Mouse (Mus musculus): ENCODE results near the gene Rhbdl1. TPM values are rescaled to one million over a fixed set of nuclear protein-coding genes. Genes with fewer than 3 reads are reported as not detected.

The Rhbdl1 gene
- polyA plus RNA-seq, 1 experiment from 2014 or later: 2.7 TPM

DNA sequence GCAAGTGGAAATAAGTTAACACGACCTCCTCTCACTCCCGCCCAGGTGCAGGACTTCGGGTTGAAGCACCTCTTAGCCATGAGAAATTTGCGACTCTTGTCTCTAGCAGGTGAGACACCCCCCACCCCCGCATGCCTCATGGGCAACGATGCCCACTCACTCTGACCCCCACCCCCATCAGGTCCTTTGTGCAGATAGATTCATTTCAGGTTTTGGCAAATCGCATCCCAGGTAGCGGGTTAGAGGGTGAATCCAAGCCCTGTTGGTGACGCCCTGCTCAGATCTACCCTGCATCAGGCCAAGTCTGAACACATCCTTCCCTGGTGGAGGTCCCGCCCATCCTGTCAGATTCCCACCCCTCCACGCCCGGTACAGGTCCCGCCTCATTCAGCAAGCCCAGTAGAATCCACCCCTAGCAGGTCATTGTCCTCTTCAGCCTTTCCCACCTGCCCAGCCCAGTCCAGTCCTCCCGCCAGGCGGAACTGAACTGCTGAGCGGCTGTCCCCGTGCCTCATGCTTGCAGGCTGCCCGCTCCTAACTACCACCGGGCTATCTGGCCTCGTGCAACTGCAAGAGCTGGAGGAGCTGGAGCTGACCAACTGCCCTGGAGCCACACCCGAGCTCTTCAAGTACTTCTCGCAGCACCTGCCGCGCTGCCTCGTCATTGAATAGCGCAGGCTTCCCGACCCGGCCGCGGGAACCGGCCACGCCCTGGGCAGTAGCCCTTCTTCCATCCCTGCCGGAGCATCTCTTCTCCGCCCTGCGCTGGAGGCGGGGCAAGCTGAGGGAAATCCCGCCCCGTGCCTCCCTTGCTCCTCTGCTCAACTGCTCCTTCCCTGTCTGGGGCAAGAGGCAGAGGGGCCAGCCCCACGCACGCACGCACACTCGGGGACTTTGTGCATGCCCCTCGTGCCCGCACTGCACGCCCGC is 18.0 kb downstream of the Rhbdl1 start:
- no peak overlapping the region; the same call in 1 of the 2 replicates for H3K4me3 ChIP-seq (ENCODE audit: low read depth, low read length)

DNA sequence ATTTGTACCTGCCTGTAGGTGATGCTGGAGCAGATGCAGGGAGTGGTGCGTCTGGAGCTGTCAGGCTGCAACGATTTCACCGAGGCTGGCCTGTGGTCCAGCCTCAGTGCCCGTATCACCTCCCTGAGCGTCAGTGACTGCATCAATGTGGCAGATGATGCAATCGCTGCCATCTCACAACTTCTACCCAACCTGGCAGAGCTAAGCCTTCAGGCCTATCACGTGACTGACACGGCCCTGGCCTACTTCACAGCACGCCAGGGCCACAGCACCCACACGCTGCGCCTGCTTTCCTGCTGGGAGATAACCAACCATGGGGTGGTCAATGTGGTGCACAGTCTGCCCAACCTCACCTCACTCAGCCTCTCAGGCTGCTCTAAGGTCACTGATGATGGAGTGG is 19.4 kb downstream of the Rhbdl1 start:
- no peak overlapping the region for H3K4me3 ChIP-seq (ENCODE audit: low read depth, low read length)
- no peak overlapping the region for H3K9ac ChIP-seq (replicated peaks; ENCODE audit: low read depth, low read length)
- no peak overlapping the region for H3K4me2 ChIP-seq (replicated peaks; ENCODE audit: low read depth, low read length)
- H3K36me3 ChIP-seq (ENCODE audit: control insufficient read depth, insufficient read depth, low read length): no peaks in the 10 kb centered on the region
- no peak for ATAC-seq (ENCODE audit: insufficient number of reproducible peaks, insufficient read depth, low FRiP score, low read depth)
- H3K27me3 ChIP-seq (ENCODE audit: control insufficient read depth, insufficient read depth, low read length): peaks cover 24% of the 10 kb centered on the region
- 84% methylated on average over 11 of the region's 11 CpGs for WGBS
- no peak overlapping the region for H3K27ac ChIP-seq (ENCODE audit: low read length)
- no peaks in the 10 kb centered on the region for H3K9me3 ChIP-seq (ENCODE audit: control insufficient read depth, low read depth, low read length)
- no peaks in the 10 kb centered on the region for H3K4me1 ChIP-seq (ENCODE audit: control insufficient read depth, insufficient read depth, low read length)

More for the DNA sequence above, 18.0 kb downstream of the Rhbdl1 start:
- ATAC-seq (ENCODE audit: insufficient number of reproducible peaks, insufficient read depth, low FRiP score, low read depth): peak; percentile 20; the same call in 1 of the 2 replicates
- no peak overlapping the region for H3K27ac ChIP-seq (ENCODE audit: low read length)
- no peak overlapping the region for H3K9ac ChIP-seq (replicated peaks; ENCODE audit: low read depth, low read length)
- peaks cover 24% of the 10 kb centered on the region for H3K27me3 ChIP-seq (ENCODE audit: control insufficient read depth, insufficient read depth, low read length)
- H3K4me2 ChIP-seq (replicated peaks; ENCODE audit: low read depth, low read length): peak overlapping the region; percentile 20; the same call in 1 of the 2 replicates
- WGBS: 6% methylated on average over 46 of the region's 46 CpGs
- H3K36me3 ChIP-seq (ENCODE audit: control insufficient read depth, insufficient read depth, low read length): no peaks in the 10 kb centered on the region
- peaks cover 5% of the 10 kb centered on the region for H3K4me1 ChIP-seq (ENCODE audit: control insufficient read depth, insufficient read depth, low read length)
- H3K9me3 ChIP-seq (ENCODE audit: control insufficient read depth, low read depth, low read length): no peaks in the 10 kb centered on the region

DNA sequence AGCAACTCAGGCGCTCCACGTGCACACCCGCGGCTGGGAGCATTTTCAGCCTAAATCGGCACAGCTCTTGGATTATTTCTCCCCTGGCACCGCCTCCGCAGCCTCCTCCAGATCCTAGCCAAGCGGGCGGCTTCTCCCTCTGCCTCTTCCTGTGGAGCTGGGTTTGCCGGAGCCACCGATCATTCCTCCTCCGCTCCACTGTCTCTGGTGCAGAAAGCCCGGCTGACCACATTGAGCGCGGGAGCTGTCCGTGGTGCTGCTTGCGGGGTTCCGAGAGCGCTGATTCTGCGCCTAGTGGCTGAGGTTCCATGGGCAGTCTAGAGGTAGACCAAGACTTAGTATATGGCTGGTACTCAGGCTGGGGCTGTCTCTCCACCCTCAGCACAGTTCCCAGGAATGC is 23.6 kb downstream of the Rhbdl1 start:
- H3K4me2 ChIP-seq (replicated peaks; ENCODE audit: low read depth, low read length): no peak overlapping the region

DNA sequence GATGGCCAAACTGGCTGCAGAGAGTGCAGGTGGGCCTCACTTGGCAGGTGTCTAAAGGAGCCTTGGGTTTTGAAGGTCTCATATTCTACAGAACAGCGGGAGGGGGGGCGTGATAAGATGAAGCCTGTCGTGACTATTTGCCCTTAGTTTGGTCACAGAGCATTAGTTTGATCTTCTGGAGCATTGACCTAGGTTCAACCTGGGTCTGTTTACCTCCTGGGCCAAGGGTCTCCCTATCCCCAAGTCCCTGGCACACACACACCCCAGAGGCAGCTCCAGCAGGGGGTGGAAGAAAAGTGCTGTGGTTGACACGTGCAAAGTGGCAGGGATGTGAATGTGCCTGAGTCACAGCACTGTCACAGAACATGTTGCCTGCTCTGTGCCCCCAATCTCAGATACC is 26.2 kb downstream of the Rhbdl1 start:
- Histone ChIP-seq H3K4me3 (ENCODE audit: low read depth, low read length) (no peak overlapping the region), H3K36me3 (ENCODE audit: control insufficient read depth, insufficient read depth, low read length) (no peaks in the 10 kb centered on the region), H3K9ac (replicated peaks; ENCODE audit: low read depth, low read length) (no peak overlapping the region), H3K4me2 (replicated peaks; ENCODE audit: low read depth, low read length) (no peak overlapping the region), H3K4me1 (ENCODE audit: control insufficient read depth, insufficient read depth, low read length) (no peaks in the 10 kb centered on the region), H3K27me3 (ENCODE audit: control insufficient read depth, insufficient read depth, low read length) (peaks cover 6% of the 10 kb centered on the region; the same call in 1 of the 2 replicates), H3K9me3 (ENCODE audit: control insufficient read depth, low read depth, low read length) (no peaks in the 10 kb centered on the region), H3K27ac (ENCODE audit: low read length) (no peak overlapping the region)
- no peak for ATAC-seq (ENCODE audit: insufficient number of reproducible peaks, insufficient read depth, low FRiP score, low read depth)
- 62% methylated on average over 4 of the region's 4 CpGs for WGBS

More for the DNA sequence above, 23.6 kb downstream of the Rhbdl1 start:
- ATAC-seq (ENCODE audit: insufficient number of reproducible peaks, insufficient read depth, low FRiP score, low read depth): no peak
- H3K4me3 ChIP-seq (ENCODE audit: low read depth, low read length): no peak overlapping the region
- H3K36me3 ChIP-seq (ENCODE audit: control insufficient read depth, insufficient read depth, low read length): no peaks in the 10 kb centered on the region
- WGBS: 3% methylated on average over 20 of the region's 20 CpGs
- H3K27me3 ChIP-seq (ENCODE audit: control insufficient read depth, insufficient read depth, low read length): peaks cover 9% of the 10 kb centered on the region; the same call in 1 of the 2 replicates
- no peaks in the 10 kb centered on the region for H3K4me1 ChIP-seq (ENCODE audit: control insufficient read depth, insufficient read depth, low read length)
- H3K27ac ChIP-seq (ENCODE audit: low read length): no peak overlapping the region
- H3K9ac ChIP-seq (replicated peaks; ENCODE audit: low read depth, low read length): no peak overlapping the region
- no peaks in the 10 kb centered on the region for H3K9me3 ChIP-seq (ENCODE audit: control insufficient read depth, low read depth, low read length)

DNA sequence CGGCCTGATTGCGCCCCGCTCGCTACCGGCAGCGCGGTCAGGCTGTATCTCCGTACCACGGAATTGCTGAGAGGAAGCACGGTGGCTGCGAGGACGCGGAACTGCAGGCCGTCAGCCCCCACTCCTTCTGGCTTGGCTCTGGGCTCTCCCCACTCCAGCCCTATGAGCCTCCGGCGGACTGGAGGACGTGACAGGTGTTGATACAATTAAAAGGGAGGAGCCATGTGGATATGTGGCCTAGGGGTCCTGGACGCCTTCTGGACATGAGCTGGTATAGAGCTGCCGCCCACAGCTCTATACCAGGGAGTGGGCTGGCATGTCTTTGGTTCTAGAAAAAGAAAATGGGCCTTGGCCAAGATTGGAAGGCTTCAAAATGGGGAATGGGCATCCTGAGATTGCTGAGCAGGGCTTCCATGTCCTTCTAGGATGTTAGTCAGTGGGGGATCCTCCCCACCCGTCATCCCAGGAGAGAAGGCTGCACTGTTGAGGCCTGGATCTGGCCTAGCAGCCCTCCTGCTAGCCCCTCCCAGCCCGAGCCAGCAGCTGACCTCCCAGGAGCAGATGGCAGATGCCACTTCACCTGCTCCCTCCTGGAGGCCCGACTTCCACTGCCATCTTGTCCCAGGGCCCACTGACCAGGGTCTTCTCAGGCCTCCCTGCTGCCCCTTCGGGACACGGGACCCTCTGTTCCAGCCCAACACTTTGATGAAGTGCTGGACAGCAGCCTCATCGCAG is 27.3 kb downstream of the Rhbdl1 start:
- ATAC-seq (ENCODE audit: insufficient number of reproducible peaks, insufficient read depth, low FRiP score, low read depth): no peak
- Histone ChIP-seq H3K27me3 (ENCODE audit: control insufficient read depth, insufficient read depth, low read length) (peaks cover 6% of the 10 kb centered on the region; the same call in 1 of the 2 replicates), H3K4me1 (ENCODE audit: control insufficient read depth, insufficient read depth, low read length) (no peaks in the 10 kb centered on the region), H3K27ac (ENCODE audit: low read length) (no peak overlapping the region; the same call in 1 of the 2 replicates), H3K9ac (replicated peaks; ENCODE audit: low read depth, low read length) (peak overlapping the region; percentile 23), H3K4me3 (ENCODE audit: low read depth, low read length) (peak overlapping the region; percentile 70), H3K36me3 (ENCODE audit: control insufficient read depth, insufficient read depth, low read length) (no peaks in the 10 kb centered on the region), H3K9me3 (ENCODE audit: control insufficient read depth, low read depth, low read length) (no peaks in the 10 kb centered on the region), H3K4me2 (replicated peaks; ENCODE audit: low read depth, low read length) (peak overlapping the region; percentile 98)
- 8% methylated on average over 25 of the region's 25 CpGs for WGBS

DNA sequence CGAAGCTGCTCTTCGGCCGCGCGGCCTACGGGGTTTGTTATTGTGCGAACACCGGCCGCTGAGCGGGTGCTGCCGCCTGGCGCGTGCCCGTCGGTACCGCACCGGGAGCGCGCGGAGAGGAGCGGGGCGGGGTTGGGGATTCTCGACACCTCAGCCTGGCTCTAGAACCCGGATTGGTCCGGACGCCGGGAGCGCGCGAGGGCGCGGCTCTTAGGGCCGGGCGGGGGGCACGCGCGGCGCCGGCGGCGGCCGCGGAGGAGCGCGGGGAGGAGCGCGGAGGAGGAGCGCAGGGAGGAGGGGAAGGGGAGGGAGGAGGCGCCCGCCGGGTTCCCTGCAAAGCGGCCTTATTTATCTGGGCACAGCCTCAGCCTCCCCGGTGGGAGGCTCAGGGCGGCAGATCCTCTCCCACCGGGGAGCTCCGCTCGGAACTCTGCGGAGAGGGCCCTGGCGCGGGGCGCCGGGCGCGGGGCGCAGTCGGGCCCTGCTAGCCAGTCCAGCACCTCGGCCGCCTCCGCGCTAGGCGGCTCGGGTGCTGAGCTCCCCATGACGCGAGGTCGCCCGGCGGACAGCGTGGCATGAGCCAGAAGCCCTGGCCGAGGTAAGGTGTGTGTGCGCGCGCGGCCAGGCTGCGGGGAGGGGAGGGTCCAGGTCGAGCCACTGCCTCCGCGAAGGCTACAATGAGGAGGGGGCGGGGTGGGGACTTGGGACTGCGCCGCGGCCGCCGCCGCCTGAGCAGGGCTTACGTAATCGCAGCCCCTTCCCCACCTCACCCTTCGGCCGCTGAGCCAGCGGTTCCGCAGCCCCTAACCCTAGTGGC is 28.1 kb downstream of the Rhbdl1 start, which contains the start of gene Fbxl16:
Fbxl16 (plus strand) TSS at position 297 of the 817 bp plus-strand sequence.
- no peaks in the 10 kb centered on the region for H3K9me3 ChIP-seq (ENCODE audit: control insufficient read depth, low read depth, low read length)
- H3K4me1 ChIP-seq (ENCODE audit: control insufficient read depth, insufficient read depth, low read length): no peaks in the 10 kb centered on the region
- H3K4me2 ChIP-seq (replicated peaks; ENCODE audit: low read depth, low read length): peak within 1 kb of the TSS; percentile 98
- peak within 1 kb of the TSS; percentile 25 for H3K9ac ChIP-seq (replicated peaks; ENCODE audit: low read depth, low read length)
- ATAC-seq (ENCODE audit: insufficient number of reproducible peaks, insufficient read depth, low FRiP score, low read depth): peak; percentile 77
- H3K27me3 ChIP-seq (ENCODE audit: control insufficient read depth, insufficient read depth, low read length): peaks cover 6% of the 10 kb centered on the region; the same call in 1 of the 2 replicates
- no peaks in the 10 kb centered on the region for H3K36me3 ChIP-seq (ENCODE audit: control insufficient read depth, insufficient read depth, low read length)
- WGBS: under 1% methylated on average over 61 of the region's 100 CpGs
- peak within 1 kb of the TSS; percentile 66; the same call in 1 of the 2 replicates for H3K27ac ChIP-seq (ENCODE audit: low read length)
- peak within 1 kb of the TSS; percentile 70 for H3K4me3 ChIP-seq (ENCODE audit: low read depth, low read length)

DNA sequence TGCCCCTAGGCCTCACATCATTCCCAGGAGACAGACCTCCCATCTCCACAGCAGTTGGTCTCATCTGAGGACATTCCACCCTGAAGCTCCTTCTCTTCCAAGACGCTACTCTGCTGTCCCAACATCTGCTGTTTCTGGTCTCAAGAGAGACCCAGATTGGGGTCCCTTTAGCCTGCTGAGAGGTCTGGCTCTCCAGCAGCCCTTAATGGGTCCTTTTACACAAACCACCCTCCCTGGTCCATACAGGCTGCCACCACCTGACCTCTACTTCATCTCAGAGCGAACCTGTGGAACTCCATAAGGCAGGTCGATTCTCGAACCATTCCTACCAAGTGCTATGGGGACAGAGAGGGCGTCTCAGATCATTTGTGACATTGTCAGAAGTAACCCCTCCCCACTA is 29.1 kb downstream of the Rhbdl1 start:
- no peaks in the 10 kb centered on the region for H3K36me3 ChIP-seq (ENCODE audit: control insufficient read depth, insufficient read depth, low read length)
- no peaks in the 10 kb centered on the region for H3K9me3 ChIP-seq (ENCODE audit: control insufficient read depth, low read depth, low read length)
- 39% methylated on average over 5 of the region's 5 CpGs for WGBS
- no peak for ATAC-seq (ENCODE audit: insufficient number of reproducible peaks, insufficient read depth, low FRiP score, low read depth)
- no peak overlapping the region for H3K9ac ChIP-seq (replicated peaks; ENCODE audit: low read depth, low read length)
- no peak overlapping the region for H3K4me2 ChIP-seq (replicated peaks; ENCODE audit: low read depth, low read length)
- H3K4me1 ChIP-seq (ENCODE audit: control insufficient read depth, insufficient read depth, low read length): no peaks in the 10 kb centered on the region
- peaks cover 6% of the 10 kb centered on the region; the same call in 1 of the 2 replicates for H3K27me3 ChIP-seq (ENCODE audit: control insufficient read depth, insufficient read depth, low read length)
- H3K27ac ChIP-seq (ENCODE audit: low read length): no peak overlapping the region
- H3K4me3 ChIP-seq (ENCODE audit: low read depth, low read length): peak overlapping the region; percentile 70; the same call in 1 of the 2 replicates
